Mouse (Mus musculus) cerebellum, adult 8-10 months (tissue): Measurements from ENCODE around the gene Hist1h1d.
"Not testable (repeated sequence)": the region's sequence is repeated elsewhere in the genome, so short reads cannot be mapped to it uniquely, and the experiment has no call there.

ENCODE experiments used
- DNase-seq: peaks from one replicate; pipeline ENCODE4 v3.0.0; 2022

Gene Hist1h1d

GRCm38 (mm10) chr13:23550761-23551145 is 2.3 kb upstream of the Hist1h1d start:
- DNase-seq = no peak

- DNase-seq = peak; percentile 88
Measured at GRCm38 (mm10) chr13:23551146-23551834, 1.8 kb upstream of the Hist1h1d start, which contains the start of gene Hist1h4f. Gene Hist1h4f, minus strand, starts transcription at chr13:23551648.

GRCm38 (mm10) chr13:23551931-23552914 is 839 bp upstream of the Hist1h1d start:
- DNase-seq = no peak

- no peak for DNase-seq
Measured at GRCm38 (mm10) chr13:23554393-23554792, 1.3 kb downstream of the Hist1h1d start.

GRCm38 (mm10) chr13:23554925-23555838 is 2.1 kb downstream of the Hist1h1d start:
- DNase-seq = peak; percentile 60

GRCm38 (mm10) chr13:23555839-23556416 is 2.9 kb downstream of the Hist1h1d start:
- DNase-seq = peak; percentile 57

- DNase-seq = no peak
Measured at GRCm38 (mm10) chr13:23556906-23557305, 3.8 kb downstream of the Hist1h1d start.

GRCm38 (mm10) chr13:23560699-23561098 is 7.6 kb downstream of the Hist1h1d start:
- DNase-seq = not testable (repeated sequence)

GRCm38 (mm10) chr13:23561531-23561882 is 8.4 kb downstream of the Hist1h1d start:
- DNase-seq = not testable (repeated sequence)

GRCm38 (mm10) chr13:23561883-23562659 is 9.0 kb downstream of the Hist1h1d start, which contains the start of gene Hist1h3e:
Gene Hist1h3e, minus strand, starts transcription at chr13:23562369.
- peak; percentile 90 for DNase-seq

- no peak for DNase-seq
Measured at GRCm38 (mm10) chr13:23562699-23563462, 9.8 kb downstream of the Hist1h1d start.

- no peak for DNase-seq
Measured at GRCm38 (mm10) chr13:23564482-23564881, 11.4 kb downstream of the Hist1h1d start.

- not testable (repeated sequence) for DNase-seq
Measured at GRCm38 (mm10) chr13:23570261-23571021, 17.4 kb downstream of the Hist1h1d start.

GRCm38 (mm10) chr13:23571022-23571503 is 18.0 kb downstream of the Hist1h1d start, which contains the start of the genes Hist1h2ae and Hist1h2bg:
Gene Hist1h2ae, minus strand, starts transcription at chr13:23571220.
Gene Hist1h2bg, plus strand, starts transcription at chr13:23571396.
- peak; percentile 51 for DNase-seq

- DNase-seq = not testable (repeated sequence)
Measured at GRCm38 (mm10) chr13:23571504-23572217, 18.6 kb downstream of the Hist1h1d start.

- no peak for DNase-seq
Measured at GRCm38 (mm10) chr13:23572218-23573033, 19.4 kb downstream of the Hist1h1d start.

- DNase-seq = not testable (repeated sequence)
Measured at GRCm38 (mm10) chr13:23573034-23573897, 20.2 kb downstream of the Hist1h1d start.
